8 mouse cellular contexts compared by ENCODE assay signal in the genomic region with DNA sequence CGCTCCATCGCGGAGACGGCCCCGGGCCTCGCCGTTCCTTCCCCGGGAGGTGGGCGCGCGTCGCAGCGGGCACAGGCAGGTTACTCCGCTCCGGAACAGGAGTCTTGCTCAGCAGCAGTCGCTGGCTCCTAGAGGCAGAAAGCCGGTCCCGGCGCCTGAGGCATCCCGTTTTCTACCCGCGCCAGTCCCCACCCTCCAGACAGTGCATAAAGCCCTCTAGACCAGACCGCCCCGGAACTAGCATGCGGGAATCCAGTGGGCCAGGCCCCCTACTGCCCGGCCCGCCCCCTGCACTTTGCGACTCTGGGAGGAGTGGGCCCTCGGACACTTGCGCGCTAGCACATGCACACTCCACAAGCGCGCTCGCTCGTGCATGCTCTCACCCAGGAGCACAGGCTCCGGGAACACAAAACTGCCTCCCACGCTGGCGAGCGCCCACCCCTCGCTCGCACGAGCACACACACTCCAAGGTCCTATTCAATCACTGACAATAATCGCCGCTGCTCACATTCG. TPM values are rescaled to one million over a fixed set of nuclear protein-coding genes. Genes with fewer than 3 reads are reported as not detected.
DNase-seq lines count a peak whose midpoint lies in the region; ATAC-seq and TF ChIP-seq lines count a peak whose summit lies in the region.

Gene Lrp2, minus strand, starts transcription at position 180 of the 513 bp plus-strand sequence.

- no peaks in the 10 kb centered on the region for H3K27me3 ChIP-seq in C2C12 (ENCODE audit: control insufficient read depth, insufficient read depth, insufficient read length)
- peaks cover 76% of the 10 kb centered on the region for H3K27me3 ChIP-seq in embryonic facial prominence, embryonic 15.5 days
- H3K27me3 ChIP-seq in hindbrain, embryonic 15.5 days, result peaks cover 30% of the 10 kb centered on the region
- peaks cover 85% of the 10 kb centered on the region for H3K27me3 ChIP-seq in limb, embryonic 13.5 days
- peaks cover 31% of the 10 kb centered on the region for H3K27me3 ChIP-seq in midbrain, embryonic 11.5 days (ENCODE audit: control insufficient read depth, insufficient read depth, low read length)

- peak; percentile 59; the same call in 1 of the 2 replicates for ATAC-seq in embryonic facial prominence, embryonic 15.5 days (ENCODE audit: insufficient number of reproducible peaks, low FRiP score, low TSS enrichment, low read depth)
- ATAC-seq in hindbrain, embryonic 15.5 days (ENCODE audit: low FRiP score, low read depth), result peak; percentile 89
- ATAC-seq in limb, embryonic 13.5 days (ENCODE audit: low FRiP score, low read depth), result peak; percentile 76
- peak; percentile 87 for ATAC-seq in midbrain, embryonic 11.5 days (ENCODE audit: low FRiP score)

- no peak within 1 kb of the TSS for H3K27ac ChIP-seq in embryonic facial prominence, embryonic 15.5 days (replicated peaks)
- H3K27ac ChIP-seq in hindbrain, embryonic 15.5 days (replicated peaks), result peak within 1 kb of the TSS; percentile 31; the same call in 1 of the 2 replicates
- no peak within 1 kb of the TSS for H3K27ac ChIP-seq in limb, embryonic 13.5 days
- H3K27ac ChIP-seq in midbrain, embryonic 11.5 days (ENCODE audit: low read depth, low read length), result peak within 1 kb of the TSS; percentile 59

- peak within 1 kb of the TSS; percentile 2; the same call in 1 of the 2 replicates for H3K9ac ChIP-seq in embryonic facial prominence, embryonic 15.5 days
- H3K9ac ChIP-seq in hindbrain, embryonic 15.5 days, result peak within 1 kb of the TSS; percentile 61
- peak within 1 kb of the TSS; percentile 58 for H3K9ac ChIP-seq in limb, embryonic 13.5 days
- peak within 1 kb of the TSS; percentile 77 for H3K9ac ChIP-seq in midbrain, embryonic 11.5 days (ENCODE audit: low read length)

- no peaks in the 10 kb centered on the region for H3K79me2 ChIP-seq in C2C12 (ENCODE audit: control insufficient read depth, insufficient read depth)

- peaks cover 36% of the 10 kb centered on the region for H3K4me1 ChIP-seq in embryonic facial prominence, embryonic 15.5 days
- H3K4me1 ChIP-seq in hindbrain, embryonic 15.5 days (replicated peaks), result peaks cover 35% of the 10 kb centered on the region
- peaks cover 31% of the 10 kb centered on the region for H3K4me1 ChIP-seq in limb, embryonic 13.5 days
- peaks cover 17% of the 10 kb centered on the region for H3K4me1 ChIP-seq in midbrain, embryonic 11.5 days (ENCODE audit: control insufficient read depth, insufficient read depth, low read length)

- peak within 1 kb of the TSS; percentile 8 for H3ac ChIP-seq in C2C12 (ENCODE audit: control insufficient read depth, insufficient read length, low read depth)

- WGBS in embryonic facial prominence, embryonic 15.5 days, result under 1% methylated on average over 45 of the region's 45 CpGs
- WGBS in hindbrain, embryonic 15.5 days, result under 1% methylated on average over 45 of the region's 45 CpGs
- WGBS in limb, embryonic 13.5 days, result 0% methylated on average over 45 of the region's 45 CpGs
- under 1% methylated on average over 45 of the region's 45 CpGs for WGBS in midbrain, embryonic 11.5 days

- TF ChIP-seq CTCF in C2C12 (IDR thresholded peaks at IDR 0.05; ENCODE audit: control insufficient read depth, insufficient read depth, insufficient read length), result no peak

- no peaks in the 10 kb centered on the region for H3K36me3 ChIP-seq in C2C12 (ENCODE audit: control insufficient read depth, insufficient read depth)
- no peaks in the 10 kb centered on the region for H3K36me3 ChIP-seq in embryonic facial prominence, embryonic 15.5 days
- H3K36me3 ChIP-seq in hindbrain, embryonic 15.5 days, result no peaks in the 10 kb centered on the region
- no peaks in the 10 kb centered on the region for H3K36me3 ChIP-seq in limb, embryonic 13.5 days
- no peaks in the 10 kb centered on the region for H3K36me3 ChIP-seq in midbrain, embryonic 11.5 days (ENCODE audit: control insufficient read depth, insufficient read depth, low read length)

- DNase-seq in adrenal gland, adult 2 months, result peak; percentile 10
- DNase-seq in adrenal gland, adult 8-10 months, result no peak
- peak; percentile 96 for DNase-seq in midbrain, embryonic 11.5 days (ENCODE audit: low spot score, missing footprints)
- peak; percentile 46 for DNase-seq in testis, postnatal 14 days (ENCODE audit: low spot score)

- peak within 1 kb of the TSS; percentile 98 for H3K4me2 ChIP-seq in embryonic facial prominence, embryonic 15.5 days (replicated peaks)
- H3K4me2 ChIP-seq in hindbrain, embryonic 15.5 days, result peak within 1 kb of the TSS; percentile 97
- peak within 1 kb of the TSS; percentile 100 for H3K4me2 ChIP-seq in limb, embryonic 13.5 days (replicated peaks)
- H3K4me2 ChIP-seq in midbrain, embryonic 11.5 days, result peak within 1 kb of the TSS; percentile 93

- H3K79me3 ChIP-seq in C2C12 (ENCODE audit: low read depth), result no peaks in the 10 kb centered on the region

- peak within 1 kb of the TSS; percentile 18 for H3K4me3 ChIP-seq in C2C12 (ENCODE audit: insufficient read depth, poor library complexity, severe bottlenecking)
- peak within 1 kb of the TSS; percentile 52 for H3K4me3 ChIP-seq in embryonic facial prominence, embryonic 15.5 days (replicated peaks)
- H3K4me3 ChIP-seq in hindbrain, embryonic 15.5 days, result peak within 1 kb of the TSS; percentile 79
- H3K4me3 ChIP-seq in limb, embryonic 13.5 days, result peak within 1 kb of the TSS; percentile 61
- peak within 1 kb of the TSS; percentile 75 for H3K4me3 ChIP-seq in midbrain, embryonic 11.5 days (ENCODE audit: low read depth, low read length)

- H3K9me3 ChIP-seq in embryonic facial prominence, embryonic 15.5 days (replicated peaks), result no peaks in the 10 kb centered on the region
- no peaks in the 10 kb centered on the region for H3K9me3 ChIP-seq in hindbrain, embryonic 15.5 days
- no peaks in the 10 kb centered on the region for H3K9me3 ChIP-seq in limb, embryonic 13.5 days
- H3K9me3 ChIP-seq in midbrain, embryonic 11.5 days (ENCODE audit: control insufficient read depth, low read length), result no peaks in the 10 kb centered on the region

TF ChIP-seq in C2C12, 6 proteins besides CTCF, POLR2A, EP300 and RAD21:
- TF ChIP-seq CEBPB (IDR thresholded peaks at IDR 0.05; ENCODE audit: low read depth), result no peak
- TF ChIP-seq MAX (IDR thresholded peaks at IDR 0.05), result no peak
- TF ChIP-seq MYOG (IDR thresholded peaks at IDR 0.05; ENCODE audit: control insufficient read depth, extremely low read depth, insufficient read length), result no peak
- no peak for TF ChIP-seq FOSL1 (IDR thresholded peaks at IDR 0.05; ENCODE audit: insufficient read depth, low read length, poor library complexity, severe bottlenecking)
- TF ChIP-seq USF1 (IDR thresholded peaks at IDR 0.05; ENCODE audit: low read depth), result no peak
- TF ChIP-seq MYOD1 (IDR thresholded peaks at IDR 0.05; ENCODE audit: control insufficient read depth, insufficient read length, low read depth), result no peak
TF ChIP-seq in C2C12: peak in this region for 0.

RNA-seq across cellular contexts. Expression of gene Lrp2, which starts in this region (rescaled TPM):
- total RNA-seq in adrenal gland, adult 2 months (2021), result under 1 TPM; 0.52 to 0.73 TPM
- polyA plus RNA-seq in adrenal gland, adult 2 months (2012; rRNA removed), result 0.04 TPM in 2 replicates
- under 1 TPM; 0.15 to 0.42 (median 0.24) TPM for total RNA-seq in adrenal gland, adult 8-10 months (2022)
- polyA plus RNA-seq in C2C12 (2012; fragmentation: generic; extraction: Trizol), result 0.68 TPM
- 0.30 and 0.37 TPM in 2 replicates for polyA plus RNA-seq in embryonic facial prominence, embryonic 15.5 days (2015; fragmentation: Nextera tagmentation; extraction: Ambion mirVana)
- polyA plus RNA-seq in hindbrain, embryonic 15.5 days (2015; fragmentation: Nextera tagmentation; extraction: Ambion mirVana), result 1.2 and 1.4 TPM in 2 replicates
- polyA plus RNA-seq in limb, embryonic 13.5 days (2015; fragmentation: Nextera tagmentation; extraction: Ambion mirVana), result 0.04 TPM in 1 of 2 replicates, not detected in the other
- polyA plus RNA-seq in midbrain, embryonic 11.5 days (2014; fragmentation: Nextera tagmentation; extraction: Ambion mirVana), result 5.0 and 5.6 TPM in 2 replicates

Comparison
In these comparisons a context has a peak if more than half of its experiments do, and no peak if none do; other contexts are left out.
1. Peak in DNase-seq in adrenal gland, adult 2 months; RNA of the gene not detected or under 1 TPM.
2. Peak in ATAC-seq, H3K4me3 ChIP-seq, H3K9ac ChIP-seq and H3K4me2 ChIP-seq in embryonic facial prominence, embryonic 15.5 days; RNA of the gene not detected or under 1 TPM.
3. Peak in ATAC-seq, H3K4me3 ChIP-seq, H3K9ac ChIP-seq and H3K4me2 ChIP-seq in limb, embryonic 13.5 days; RNA of the gene not detected or under 1 TPM.
4. H3K4me3 ChIP-seq: peak in every context shown above with its lines; median percentile 79 in hindbrain, embryonic 15.5 days; 75 in midbrain, embryonic 11.5 days; 61 in limb, embryonic 13.5 days; 52 in embryonic facial prominence, embryonic 15.5 days; 18 in C2C12.
5. H3K27ac ChIP-seq: peak in hindbrain, embryonic 15.5 days (single experiment) and midbrain, embryonic 11.5 days (single experiment); none in embryonic facial prominence, embryonic 15.5 days (single experiment) and limb, embryonic 13.5 days (single experiment).
6. H3K9ac ChIP-seq: peak in every context shown above with its lines; median percentile 77 in midbrain, embryonic 11.5 days; 61 in hindbrain, embryonic 15.5 days; 58 in limb, embryonic 13.5 days; 2 in embryonic facial prominence, embryonic 15.5 days.
7. Peak in every context shown above with its lines, with median percentiles within 50 percentile points of each other: ATAC-seq and H3K4me2 ChIP-seq.